Mouse (Mus musculus) kidney, adult 18-20 months (tissue): Measurements from ENCODE around the gene Vmn1r35.
"Not testable (repeated sequence)": the region's sequence is repeated elsewhere in the genome, so short reads cannot be mapped to it uniquely, and the experiment has no call there.

Experiments used
- DNase-seq: peaks from one replicate; pipeline ENCODE4 v3.0.0; 2021

Gene Vmn1r35

DNA sequence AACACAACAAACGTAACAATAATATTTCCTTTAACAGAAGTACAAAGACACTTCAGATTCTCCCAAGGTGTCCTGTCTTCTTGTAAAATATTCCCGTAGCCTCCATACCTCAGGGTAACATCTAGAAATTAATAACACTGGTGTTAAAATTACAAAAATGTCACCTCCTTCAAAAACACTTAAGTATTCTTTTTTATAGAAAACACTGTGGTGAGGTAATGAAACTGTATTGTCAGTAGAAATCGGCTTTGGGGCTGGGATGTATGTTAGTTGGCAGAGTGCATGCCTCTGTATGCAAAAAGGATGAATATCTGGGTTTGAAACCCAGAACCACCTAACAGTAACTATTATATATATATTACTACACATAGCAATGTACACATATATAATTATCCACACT, at the start of gene Vmn1r35:
Vmn1r35 (minus strand) TSS at position 101 of the 400 bp plus-strand sequence.
- no peak for DNase-seq

DNA sequence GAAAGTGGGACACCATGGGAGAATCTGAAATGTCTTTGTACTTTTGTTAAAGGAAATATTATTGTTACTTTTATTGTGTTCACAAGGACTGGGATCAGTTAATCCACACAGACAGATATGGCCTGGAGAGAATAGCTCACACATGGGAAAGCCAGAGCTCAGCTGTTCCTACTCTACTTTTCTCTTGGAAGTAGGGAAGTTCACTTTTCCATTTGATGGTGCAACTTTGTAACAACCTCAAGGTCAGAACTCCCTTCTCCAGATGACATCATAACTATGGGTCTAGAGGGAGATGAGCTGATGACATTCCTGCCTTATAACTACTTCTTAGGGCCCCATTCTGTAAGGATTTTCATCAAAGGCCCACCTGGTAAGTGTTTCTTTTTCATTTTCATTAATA, 43.4 kb upstream of the Vmn1r35 start, which contains the start of gene Vmn1r37:
Vmn1r37 (plus strand) TSS at position 301 of the 400 bp plus-strand sequence.
- not testable (repeated sequence) for DNase-seq

DNA sequence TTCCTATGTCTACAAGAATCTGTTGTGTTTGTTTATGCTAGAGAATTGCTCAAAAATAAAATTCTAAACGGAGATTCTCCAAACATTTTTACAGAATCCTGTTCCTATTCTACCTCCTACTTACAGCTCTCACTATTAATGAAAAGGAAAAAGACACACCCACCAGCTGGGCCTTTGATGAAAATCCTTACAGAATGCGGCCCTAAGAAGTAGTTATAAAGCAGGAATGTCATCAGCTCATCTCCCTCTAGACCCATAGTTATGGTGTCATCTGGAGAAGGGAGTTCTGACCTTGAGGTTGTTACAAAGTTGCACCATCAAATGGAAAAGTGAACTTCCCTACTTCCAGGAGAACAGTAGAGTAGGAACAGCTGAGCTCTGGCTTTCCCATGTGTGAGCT, 33.4 kb upstream of the Vmn1r35 start, which contains the start of gene Vmn1r36:
Vmn1r36 (minus strand) TSS at position 101 of the 400 bp plus-strand sequence.
- not testable (repeated sequence) for DNase-seq

DNA sequence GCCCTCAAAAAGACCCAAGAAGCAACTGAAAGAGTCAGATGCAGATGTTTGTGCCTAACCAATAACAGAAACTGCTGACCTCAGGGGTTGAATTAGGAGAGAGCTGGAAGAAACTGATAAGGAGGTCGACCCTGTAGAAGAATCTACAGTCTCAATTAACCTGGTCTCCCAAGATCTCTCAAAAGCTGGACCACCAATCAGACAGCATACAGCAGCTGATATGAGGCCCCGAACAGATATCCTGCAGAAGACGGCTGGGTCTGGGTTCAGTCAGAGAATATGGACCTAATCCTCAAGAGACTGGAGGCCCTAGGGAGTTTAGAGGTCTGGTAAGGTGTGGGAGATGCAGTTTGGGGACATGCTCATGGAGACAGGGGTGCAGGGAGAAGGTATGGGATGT, 28.1 kb upstream of the Vmn1r35 start:
- DNase-seq: no peak

DNA sequence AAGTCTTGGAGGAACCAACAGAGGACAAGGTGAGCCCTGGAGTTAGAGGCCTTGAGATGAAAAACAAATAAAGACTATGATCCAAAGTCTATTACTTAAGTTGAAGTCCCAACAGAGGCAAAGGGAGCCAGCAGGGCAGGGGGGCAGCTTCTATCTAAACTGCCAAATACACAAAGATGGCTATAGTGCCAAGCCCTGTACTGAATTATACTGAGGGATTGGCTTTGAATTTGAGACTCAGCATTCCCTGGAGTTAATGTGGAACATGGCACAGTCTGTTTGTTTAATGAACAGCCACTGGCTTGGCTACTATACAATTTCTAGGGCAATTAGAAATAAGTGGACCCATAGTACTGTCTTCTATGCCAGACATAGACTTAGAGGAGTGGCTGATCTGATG, 23.2 kb upstream of the Vmn1r35 start:
- DNase-seq: no peak

DNA sequence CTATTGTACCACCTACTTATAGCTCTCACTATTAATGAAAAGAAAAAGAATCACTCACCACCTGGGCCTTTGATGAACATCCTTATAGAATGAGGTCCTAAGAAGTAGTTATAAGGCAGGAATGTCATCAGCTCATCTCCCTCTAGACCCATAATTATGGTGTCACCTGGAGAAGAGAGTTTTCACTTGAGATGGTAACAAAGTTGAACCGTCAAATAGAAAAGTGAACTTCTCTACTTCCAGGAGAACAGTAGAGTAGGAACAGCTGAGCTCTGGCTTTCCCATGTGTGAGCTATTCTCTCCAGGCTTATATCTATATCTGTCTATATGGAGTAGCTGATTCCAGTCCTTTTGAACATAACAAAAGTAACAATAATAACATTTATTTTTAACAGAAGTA, 41.9 kb downstream of the Vmn1r35 start, which contains the start of gene Vmn1r34:
Vmn1r34 (minus strand) TSS at position 101 of the 400 bp plus-strand sequence.
- no peak for DNase-seq
